Mouse (Mus musculus) embryo, embryonic 9.5 days (tissue): ENCODE results near the gene Cntn4.

Experiments used
- DNase-seq: peaks from one replicate; pipeline ENCODE4 v3.0.0-alpha.2; 2017; ENCODE audit errors: extremely low spot score

The Cntn4 gene

DNA sequence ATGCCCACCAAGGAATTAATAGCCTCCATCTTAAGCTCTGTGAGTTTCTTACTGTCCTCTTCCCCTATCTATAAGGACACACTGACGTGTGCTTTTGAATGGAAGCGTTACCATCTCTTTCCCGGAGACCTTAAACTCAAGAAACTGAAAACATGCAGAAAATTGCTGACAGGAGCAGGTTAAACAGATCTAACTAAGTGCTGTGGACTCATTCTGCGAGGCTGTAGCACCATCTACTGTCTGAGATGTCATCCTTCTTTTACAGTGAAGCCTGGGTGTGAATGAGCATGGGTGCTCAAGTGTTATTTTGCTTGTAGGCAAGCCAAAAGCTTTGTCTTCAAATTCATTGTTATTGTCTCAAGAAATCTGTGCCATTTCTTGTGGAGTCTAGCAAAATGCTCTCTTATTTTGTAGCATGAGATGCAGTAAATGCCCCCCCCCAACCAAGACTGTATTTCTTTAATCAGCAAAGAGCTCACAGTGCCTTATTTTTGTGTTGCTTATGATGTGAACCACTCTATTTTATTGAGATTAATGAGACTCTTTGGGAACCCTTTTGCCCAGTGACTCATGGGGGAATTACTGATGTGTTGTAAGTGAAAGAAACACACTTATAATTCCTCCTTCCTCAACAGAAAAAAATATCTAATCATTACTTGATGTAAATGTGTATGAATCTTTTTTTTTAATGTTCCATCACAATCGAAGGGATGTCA is 968.2 kb downstream of the Cntn4 start:
- peak; percentile 22 for DNase-seq

DNA sequence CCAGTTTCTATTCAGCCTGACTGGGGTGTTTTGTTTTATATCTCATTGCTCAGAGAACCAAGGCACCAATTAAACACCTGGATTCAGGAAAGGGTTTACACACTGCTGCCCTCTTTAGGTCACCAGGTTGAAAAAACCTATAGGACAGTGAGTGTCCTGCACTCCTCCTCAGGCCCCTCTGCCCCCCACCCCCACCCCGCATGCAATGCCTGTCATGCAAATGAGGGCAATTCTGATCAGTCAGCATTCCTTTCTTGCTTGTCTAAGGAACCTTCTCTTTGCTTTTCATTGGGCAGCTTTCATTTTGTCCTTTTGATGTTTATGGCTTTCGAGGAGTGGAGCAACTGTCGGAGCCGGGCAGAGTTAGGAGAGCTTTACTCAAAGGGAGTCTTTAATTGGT is 969.5 kb downstream of the Cntn4 start:
- no peak for DNase-seq

DNA sequence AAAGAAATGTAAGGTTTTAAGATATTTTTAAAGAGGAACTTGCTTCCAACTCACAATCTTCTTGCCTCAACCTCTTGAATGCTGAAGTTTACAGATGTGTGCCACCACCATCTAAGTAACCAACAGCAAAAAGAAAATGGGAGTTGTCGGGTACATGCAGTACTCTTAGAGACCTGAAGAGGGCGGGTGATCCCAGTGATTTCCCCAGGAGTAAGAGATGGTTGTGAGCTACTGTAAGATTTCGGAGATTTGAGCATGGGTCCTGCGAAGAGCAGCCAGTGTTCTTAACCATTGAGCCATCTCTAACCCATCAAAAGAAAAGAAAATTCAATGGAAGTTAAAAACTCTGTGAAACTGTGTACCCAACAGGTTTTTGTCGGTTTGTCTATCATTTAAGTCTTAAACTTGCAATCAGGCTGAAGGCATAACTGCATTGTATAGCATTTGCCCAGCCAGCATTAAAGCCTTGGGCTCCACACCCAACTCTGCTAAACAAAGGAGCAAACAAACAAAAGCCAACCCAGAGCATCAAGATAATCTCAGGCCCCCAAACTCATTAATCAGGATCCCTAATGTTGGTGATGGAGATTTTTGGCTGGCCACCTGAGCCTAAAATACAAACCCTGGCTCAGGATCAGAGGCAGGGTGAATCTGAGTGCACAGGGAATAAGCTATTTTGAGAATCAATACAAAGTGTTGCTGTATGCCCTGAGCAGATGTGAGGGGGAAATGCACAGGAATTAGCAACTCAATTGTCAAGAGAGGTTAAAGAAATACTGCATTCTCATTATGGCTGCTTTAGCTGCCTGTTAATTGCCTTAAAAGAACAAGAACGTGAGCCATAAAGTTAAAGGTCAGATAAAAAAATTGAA is 986.6 kb downstream of the Cntn4 start:
- peak; percentile 64 for DNase-seq

DNA sequence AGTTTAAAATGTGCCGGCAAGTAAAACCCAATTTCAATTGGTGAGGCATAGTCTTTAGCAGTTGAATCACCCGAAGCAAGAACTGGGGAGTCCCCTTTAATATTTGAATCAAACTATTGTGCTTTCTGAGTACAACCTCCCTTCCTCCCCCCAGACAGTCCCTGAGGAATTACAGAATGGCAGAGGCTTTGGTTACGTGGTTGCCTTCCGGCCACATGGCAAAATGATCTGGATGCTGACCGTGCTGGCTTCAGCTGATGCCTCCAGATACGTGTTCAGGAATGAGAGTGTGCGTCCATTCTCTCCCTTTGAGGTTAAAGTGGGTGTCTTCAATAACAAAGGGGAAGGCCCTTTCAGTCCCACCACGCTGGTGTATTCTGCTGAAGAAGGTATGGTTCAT is 998.1 kb downstream of the Cntn4 start:
- no peak for DNase-seq

DNA sequence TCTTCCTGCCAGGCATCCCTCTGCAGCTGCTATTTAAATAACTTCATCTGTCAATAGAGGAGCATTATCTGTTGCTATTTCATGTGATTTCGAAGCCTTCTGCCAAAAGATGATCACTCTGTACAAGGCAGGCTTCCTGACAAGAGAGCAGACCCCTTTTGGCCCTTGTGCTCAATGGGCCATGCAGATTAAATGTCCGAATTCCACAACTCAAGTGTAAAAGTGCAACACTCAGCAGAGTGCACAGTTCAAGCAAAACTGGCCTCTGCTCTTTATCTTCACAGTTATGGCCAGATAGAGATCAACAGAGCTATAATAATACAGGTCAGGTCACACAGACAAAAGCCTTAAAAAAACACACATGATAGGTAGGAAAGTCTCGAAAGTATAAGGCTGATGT is 1024.5 kb downstream of the Cntn4 start:
- DNase-seq, result no peak

DNA sequence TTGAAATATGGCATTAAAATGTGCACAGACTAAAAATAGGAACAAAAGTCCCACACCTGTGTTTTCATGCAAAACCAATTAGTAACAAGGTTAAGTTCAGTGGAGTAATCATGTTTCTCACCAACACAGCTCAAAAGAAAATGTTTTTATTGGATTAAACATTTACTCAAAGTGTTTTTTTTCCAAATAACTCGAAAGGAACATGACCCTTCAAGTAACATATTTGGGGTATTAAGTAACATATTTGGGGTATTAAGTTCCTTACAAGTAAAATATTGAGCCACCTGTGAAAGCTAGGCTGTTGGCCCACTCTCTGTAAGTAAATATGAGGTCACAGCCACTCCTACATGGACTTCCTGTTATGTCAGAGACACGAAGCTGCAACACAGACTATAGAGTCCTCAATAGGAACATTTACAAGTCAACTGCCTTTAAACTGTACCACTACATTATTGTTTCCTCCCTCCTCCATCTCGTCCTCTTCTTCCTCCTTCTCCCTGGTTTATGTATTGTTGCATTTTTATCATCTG is 1028.1 kb downstream of the Cntn4 start:
- DNase-seq, result no peak

DNA sequence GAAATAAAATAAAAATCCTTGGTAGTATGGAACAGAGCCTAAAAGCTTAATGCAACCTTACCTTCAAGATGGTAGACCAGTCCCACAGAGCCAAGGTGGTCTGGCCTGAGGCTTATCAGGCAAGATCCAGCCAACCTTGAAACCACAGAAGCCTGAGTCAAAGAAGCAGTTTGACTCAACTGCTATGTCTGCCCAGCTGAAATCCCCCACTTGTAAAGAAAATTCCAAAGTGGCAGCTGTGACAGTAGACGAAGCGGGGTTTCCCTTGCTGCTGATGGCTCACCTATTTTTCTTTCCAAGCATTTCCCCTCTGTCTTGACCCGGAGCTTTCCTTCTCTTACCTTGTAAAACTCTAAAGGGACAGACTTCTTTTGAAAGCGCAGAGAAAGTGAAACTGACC is 1048.2 kb downstream of the Cntn4 start:
- no peak for DNase-seq

DNA sequence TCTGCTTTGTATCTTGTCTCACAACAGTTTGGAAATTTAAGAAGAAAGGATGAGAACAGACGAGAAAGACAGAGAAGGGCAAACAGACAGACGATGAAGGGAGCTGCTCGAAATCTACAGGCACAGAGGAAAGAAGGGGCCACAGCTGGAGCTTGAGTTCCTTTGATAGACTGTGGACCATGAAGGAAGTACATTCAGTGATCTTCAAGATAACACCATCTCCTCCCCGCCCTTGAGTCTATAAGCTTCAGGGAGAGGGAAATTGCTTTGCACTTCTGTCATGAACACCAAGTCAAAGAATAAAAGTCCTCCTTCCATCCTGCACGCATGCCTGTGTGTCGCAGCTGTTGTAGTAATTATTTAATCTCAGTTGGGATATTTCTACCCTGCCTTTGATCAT is 1048.6 kb downstream of the Cntn4 start:
- no peak for DNase-seq

DNA sequence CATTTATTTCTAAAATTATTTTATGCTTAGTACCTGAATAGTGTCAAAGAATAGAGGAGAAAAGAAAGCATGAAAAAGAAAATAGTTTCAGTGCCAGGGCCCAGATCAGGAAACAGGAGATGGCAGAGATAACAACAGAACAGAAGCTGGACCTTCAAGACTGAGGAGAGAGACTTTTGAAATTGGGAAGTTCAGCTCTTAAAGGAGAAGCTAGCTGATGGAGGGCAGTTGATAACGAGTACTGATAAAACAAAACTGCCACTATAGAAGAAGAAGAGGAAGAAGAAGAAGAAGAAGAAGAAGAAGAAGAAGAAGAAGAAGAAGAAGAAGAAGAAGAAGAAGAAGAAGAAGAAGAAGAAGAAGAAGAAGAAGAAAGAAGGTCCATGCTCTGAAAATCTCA is 1050.2 kb downstream of the Cntn4 start:
- DNase-seq, result no peak

DNA sequence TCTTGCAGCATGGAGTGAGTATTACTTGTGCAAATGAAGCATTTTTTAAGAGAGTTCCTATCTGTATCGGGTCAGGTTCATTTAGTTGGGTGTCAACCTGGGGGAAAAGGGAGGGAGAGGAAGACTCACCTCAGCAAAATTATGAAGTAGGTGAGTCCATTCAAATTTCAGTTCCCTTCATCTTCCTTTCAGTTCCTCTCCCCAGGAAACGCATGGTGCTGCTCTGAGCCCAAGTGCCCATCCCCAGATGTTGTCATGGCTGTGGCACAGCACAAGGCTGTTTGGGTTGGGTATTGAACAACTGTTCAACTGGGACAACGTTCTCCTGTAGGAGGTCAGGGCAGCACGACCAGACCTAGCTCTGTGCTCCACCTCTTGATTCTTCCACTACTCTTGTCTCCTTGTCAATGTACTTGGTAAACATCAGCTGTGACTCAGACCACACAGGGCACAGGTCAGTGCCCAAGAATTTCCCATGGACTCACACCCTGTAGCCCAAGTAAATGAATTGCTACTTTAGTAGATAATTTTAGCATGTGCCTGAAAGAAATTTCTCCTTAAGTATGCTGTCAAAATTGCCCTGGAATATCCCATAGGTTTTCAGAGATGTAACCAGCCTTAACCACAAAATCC is 1052.3 kb downstream of the Cntn4 start:
- DNase-seq, result no peak

DNA sequence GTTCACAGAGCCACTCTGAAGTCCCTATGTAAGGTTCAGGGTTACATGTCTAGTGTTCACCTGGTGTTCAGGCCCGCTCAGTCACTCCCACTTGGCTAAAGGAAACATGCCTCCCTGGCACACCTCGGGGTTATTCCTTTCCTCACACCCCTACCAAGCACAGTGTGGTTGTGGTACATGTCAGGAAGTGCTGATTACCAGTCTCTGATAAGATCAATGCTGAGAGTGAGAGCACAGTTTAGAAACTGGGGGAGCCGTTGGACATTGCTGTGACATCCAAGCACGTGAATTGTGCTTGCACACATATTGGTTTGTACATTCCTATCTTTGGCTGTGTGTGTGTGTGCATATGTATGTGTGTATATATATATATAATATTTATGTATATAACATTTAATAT is 1055.1 kb downstream of the Cntn4 start:
- DNase-seq, result no peak

DNA sequence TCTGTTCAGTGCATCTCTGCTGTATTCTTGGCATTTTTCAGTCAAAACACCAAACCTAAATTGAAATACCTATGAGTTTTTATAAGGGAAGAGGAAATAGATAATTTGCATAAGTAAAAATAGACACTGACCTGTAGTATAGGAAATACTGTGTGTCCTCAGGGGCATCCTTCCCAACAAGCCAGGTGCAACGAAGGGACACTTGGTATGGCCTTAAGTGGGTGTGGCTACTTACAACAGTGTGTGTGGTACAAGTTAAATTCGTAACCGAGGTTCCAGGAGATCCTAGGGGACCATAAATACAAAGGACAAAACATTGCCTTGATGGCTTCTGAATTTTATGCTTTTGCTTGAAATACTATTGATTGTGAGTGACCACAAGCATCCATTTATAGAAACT is 1060.8 kb downstream of the Cntn4 start:
- no peak for DNase-seq

DNA sequence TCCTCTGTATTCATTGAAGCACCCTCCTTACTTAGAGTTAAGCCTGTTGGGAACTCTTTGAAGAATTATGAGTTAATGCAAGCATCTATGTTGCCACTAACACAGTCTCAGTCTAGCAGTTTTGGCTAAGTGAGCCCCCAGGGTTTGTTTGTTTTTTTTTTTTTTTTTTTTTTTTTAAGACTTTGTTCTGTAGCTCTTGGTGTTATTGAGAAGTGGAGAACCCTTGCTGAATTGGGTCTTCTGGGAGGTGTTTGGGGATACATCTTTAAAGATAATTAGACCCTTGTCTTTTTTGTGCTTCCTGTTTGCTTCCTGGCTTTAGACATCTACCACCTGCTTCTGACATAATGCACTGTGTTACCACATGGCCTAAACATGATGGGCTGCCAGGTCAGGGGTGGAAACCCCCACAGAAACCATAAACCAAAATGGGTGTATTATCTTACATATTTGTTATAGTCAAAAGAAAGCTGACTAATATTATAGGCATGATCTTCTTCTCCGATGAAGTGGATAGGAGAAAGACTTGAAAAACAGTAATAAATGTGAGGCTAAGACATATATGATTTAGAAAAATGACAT is 1062.9 kb downstream of the Cntn4 start:
- DNase-seq, result no peak

DNA sequence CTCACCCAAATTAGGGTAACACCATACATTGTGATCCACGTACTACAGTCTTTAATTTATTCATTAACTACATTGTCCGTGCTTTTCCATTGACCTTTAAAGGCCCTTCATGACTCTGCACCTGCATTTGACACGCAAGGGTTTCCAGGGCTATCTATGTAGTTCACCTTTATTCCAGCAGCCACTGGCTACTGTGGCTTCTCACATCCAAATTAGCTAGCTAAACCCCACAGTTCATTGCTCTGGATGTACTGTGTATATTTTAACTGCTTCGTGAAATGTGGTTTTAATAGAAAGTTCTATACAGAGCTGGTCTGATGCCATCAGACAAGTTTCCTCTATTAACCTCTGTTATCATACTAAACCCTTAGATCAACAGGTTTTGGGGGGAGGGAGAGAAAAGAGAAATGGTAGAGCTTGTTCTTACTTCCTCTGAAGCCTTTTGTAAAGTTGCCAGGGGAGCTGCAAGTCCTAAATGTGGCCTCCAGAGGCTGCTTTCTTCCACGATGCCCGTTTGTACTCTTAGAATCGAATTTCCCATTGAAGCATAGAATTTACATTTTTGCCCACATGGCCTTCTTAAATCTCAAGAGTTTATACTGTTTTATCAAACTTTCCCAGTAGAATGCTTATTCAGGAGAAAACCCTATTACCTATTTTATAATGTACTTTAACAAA is 1066.2 kb downstream of the Cntn4 start:
- no peak for DNase-seq

DNA sequence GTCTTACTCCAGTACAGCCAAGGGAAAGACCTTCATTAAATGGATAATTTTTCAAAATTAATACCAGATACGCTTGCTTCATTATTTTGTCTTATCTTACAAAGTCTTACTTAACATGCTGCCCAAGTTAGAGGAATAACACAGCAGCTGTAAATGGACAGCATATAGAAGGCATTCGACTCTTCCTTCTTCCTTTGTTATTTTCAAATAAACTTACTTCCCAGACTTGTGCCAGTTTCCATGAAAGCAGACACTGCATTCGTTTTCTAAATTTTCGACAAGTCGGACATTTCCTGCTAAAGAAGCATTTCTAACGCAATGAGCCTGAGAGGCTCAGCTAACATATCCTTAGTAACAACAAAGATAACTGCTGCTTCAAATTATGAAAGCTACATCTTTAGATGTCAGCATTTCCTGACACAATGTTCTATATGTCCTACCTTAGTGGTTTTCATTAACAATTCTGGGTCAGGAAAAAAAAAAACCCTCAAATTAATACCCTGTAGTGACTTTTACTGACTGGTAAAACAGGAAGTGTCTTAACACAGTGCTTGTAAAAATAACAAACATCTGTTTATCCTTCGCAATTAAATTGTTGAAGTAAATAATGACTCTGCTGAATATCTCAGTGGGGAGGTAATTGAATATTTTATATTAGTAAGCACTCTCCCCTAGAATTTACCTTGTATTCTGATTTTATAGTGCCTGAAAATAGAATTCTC is 1068.4 kb downstream of the Cntn4 start:
- no peak for DNase-seq

DNA sequence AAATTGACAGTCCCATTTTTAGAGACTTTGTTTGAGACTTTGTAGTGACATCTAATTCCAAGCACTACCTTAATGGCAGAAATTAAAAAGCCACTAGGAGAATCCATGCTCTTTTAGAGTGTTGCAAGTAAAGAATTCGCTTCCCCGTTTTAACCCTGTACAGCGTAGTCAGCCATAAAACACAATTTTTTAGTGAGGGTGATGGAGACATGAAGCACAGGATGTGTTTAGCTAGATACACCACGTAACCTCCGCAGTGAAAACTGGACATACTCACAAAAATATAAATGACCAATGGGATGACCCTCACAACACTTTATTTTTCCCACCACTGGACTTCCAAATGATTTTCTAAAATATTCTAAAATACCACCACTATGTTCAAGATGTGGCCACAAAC is 1069.8 kb downstream of the Cntn4 start:
- no peak for DNase-seq

DNA sequence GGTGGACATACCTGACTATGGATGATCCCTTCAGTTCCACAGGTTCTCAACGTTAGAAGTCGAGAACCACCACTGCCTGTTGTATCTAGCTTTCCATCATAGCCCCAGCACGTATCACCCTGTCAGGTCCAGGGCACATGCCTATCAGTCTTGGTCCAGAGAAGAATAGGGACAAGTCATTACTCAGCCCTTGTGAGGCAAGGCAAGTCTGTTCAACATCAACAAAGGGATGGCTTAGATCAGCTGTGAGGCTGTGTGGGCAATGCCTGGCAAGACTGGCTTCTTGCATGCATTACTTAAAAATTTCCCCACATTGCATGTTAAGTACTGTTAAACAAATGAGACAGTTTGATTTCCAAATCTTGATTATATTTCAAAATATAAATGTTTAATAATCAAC is 1070.3 kb downstream of the Cntn4 start:
- DNase-seq, result no peak
